Mouse (Mus musculus): ENCODE data around the gene Nemf. TPM values are rescaled to one million over a fixed set of nuclear protein-coding genes. Genes with fewer than 3 reads are reported as not detected.

Gene Nemf
- polyA plus RNA-seq, 1 experiment from 2014 or later = 95.2 TPM

GRCm38 (mm10) chr12:69331187-69331586 is 25.8 kb downstream of the Nemf start:
- Histone ChIP-seq H3K27me3 (ENCODE audit: poor library complexity, severe bottlenecking) (no peaks in the 10 kb centered on the region), H3K36me3 (replicated peaks) (peaks cover 95% of the 10 kb centered on the region), H3K4me1 (no peaks in the 10 kb centered on the region), H3K9me3 (no peaks in the 10 kb centered on the region), H3K4me3 (no peak overlapping the region), H3K27ac (no peak overlapping the region)
- no peak for DNase-seq (ENCODE audit: extremely low spot score, low spot score)
- WGBS = 90% methylated on average over 3 of the region's 3 CpGs

DNA sequence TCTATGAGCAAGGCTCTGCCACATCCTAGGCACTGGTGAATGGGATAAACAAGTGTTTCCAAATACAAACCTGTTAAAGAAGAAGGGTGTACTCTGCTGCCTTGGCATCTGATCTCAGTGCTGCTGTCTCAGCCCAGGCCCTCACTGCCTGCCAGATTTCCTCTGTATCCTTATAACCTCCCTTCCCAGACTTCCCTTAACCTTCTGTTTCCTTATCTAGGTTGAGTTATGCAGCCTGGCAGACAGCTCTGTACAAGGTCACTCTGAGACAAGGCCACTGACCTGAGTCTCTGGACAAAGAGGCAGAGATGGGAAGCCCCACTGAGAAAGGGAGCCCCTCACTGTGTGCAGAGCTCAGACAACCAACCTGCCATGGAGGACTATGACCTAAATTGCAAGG is 38.5 kb downstream of the Nemf start:
- H3K27ac ChIP-seq = no peak overlapping the region
- H3K36me3 ChIP-seq (replicated peaks) = peaks cover 98% of the 10 kb centered on the region
- H3K27me3 ChIP-seq (ENCODE audit: poor library complexity, severe bottlenecking) = no peaks in the 10 kb centered on the region
- no peaks in the 10 kb centered on the region for H3K4me1 ChIP-seq
- no peaks in the 10 kb centered on the region for H3K9me3 ChIP-seq
- no peak for DNase-seq (ENCODE audit: extremely low spot score, low spot score)
- H3K4me3 ChIP-seq = no peak overlapping the region

- no peaks in the 10 kb centered on the region for H3K9me3 ChIP-seq
- no peak for DNase-seq (ENCODE audit: extremely low spot score, low spot score)
- WGBS = over 99% methylated on average over 4 of the region's 4 CpGs
- no peak overlapping the region for H3K4me3 ChIP-seq
- peaks cover 99% of the 10 kb centered on the region for H3K36me3 ChIP-seq (replicated peaks)
- H3K27ac ChIP-seq = no peak overlapping the region
- no peaks in the 10 kb centered on the region for H3K27me3 ChIP-seq (ENCODE audit: poor library complexity, severe bottlenecking)
- H3K4me1 ChIP-seq = no peaks in the 10 kb centered on the region
Measured at GRCm38 (mm10) chr12:69309659-69310058, 47.3 kb downstream of the Nemf start.

GRCm38 (mm10) chr12:69306333-69306732 is 50.6 kb downstream of the Nemf start:
- Histone ChIP-seq H3K36me3 (replicated peaks) (peaks cover 100% of the 10 kb centered on the region), H3K4me3 (no peak overlapping the region), H3K27me3 (ENCODE audit: poor library complexity, severe bottlenecking) (no peaks in the 10 kb centered on the region), H3K4me1 (no peaks in the 10 kb centered on the region), H3K9me3 (no peaks in the 10 kb centered on the region), H3K27ac (no peak overlapping the region)
- WGBS = 94% methylated on average over 7 of the region's 7 CpGs
- DNase-seq (ENCODE audit: extremely low spot score, low spot score) = no peak

DNA sequence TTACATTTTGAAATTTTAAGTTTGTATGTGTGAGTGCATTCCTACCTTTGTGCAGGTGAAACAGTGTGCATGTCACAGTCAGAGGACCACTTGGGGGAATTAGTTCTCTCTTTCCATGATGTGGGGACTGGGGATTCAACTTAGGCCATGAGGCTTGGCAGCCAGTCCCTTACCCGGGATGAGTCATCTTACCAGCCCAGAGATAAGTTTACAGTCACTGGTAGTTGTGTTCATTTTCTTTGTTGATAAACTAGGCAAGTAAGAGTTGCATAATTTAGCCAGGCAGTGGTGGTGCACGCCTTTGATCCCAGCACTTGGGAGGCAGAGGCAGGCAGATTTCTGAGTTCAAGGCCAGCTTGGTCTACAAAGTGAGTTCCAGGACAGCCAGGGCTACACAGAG is 52.9 kb downstream of the Nemf start:
- H3K27me3 ChIP-seq (ENCODE audit: poor library complexity, severe bottlenecking) = no peaks in the 10 kb centered on the region
- no peak overlapping the region for H3K27ac ChIP-seq
- WGBS = 96% methylated on average over 2 of the region's 2 CpGs
- H3K9me3 ChIP-seq = no peaks in the 10 kb centered on the region
- peaks cover 9% of the 10 kb centered on the region for H3K4me1 ChIP-seq
- DNase-seq (ENCODE audit: extremely low spot score, low spot score) = no peak
- H3K36me3 ChIP-seq (replicated peaks) = peaks cover 100% of the 10 kb centered on the region
- no peak overlapping the region for H3K4me3 ChIP-seq

GRCm38 (mm10) chr12:69302171-69302570 is 54.8 kb downstream of the Nemf start:
- no peak overlapping the region for H3K4me3 ChIP-seq
- DNase-seq (ENCODE audit: extremely low spot score, low spot score) = no peak
- no peak overlapping the region for H3K27ac ChIP-seq
- no peaks in the 10 kb centered on the region for H3K9me3 ChIP-seq
- H3K4me1 ChIP-seq = peaks cover 24% of the 10 kb centered on the region
- peaks cover 90% of the 10 kb centered on the region for H3K36me3 ChIP-seq (replicated peaks)
- WGBS = 95% methylated on average over 12 of the region's 12 CpGs
- no peaks in the 10 kb centered on the region for H3K27me3 ChIP-seq (ENCODE audit: poor library complexity, severe bottlenecking)

- Histone ChIP-seq H3K27me3 (ENCODE audit: poor library complexity, severe bottlenecking) (no peaks in the 10 kb centered on the region), H3K36me3 (replicated peaks) (peaks cover 72% of the 10 kb centered on the region), H3K27ac (no peak overlapping the region), H3K4me1 (peaks cover 31% of the 10 kb centered on the region), H3K4me3 (no peak overlapping the region), H3K9me3 (no peaks in the 10 kb centered on the region)
- 77% methylated on average over 2 of the region's 2 CpGs for WGBS
- no peak for DNase-seq (ENCODE audit: extremely low spot score, low spot score)
Measured at GRCm38 (mm10) chr12:69300391-69300790, 56.6 kb downstream of the Nemf start.

- Histone ChIP-seq H3K4me3 (no peak overlapping the region), H3K36me3 (replicated peaks) (peaks cover 67% of the 10 kb centered on the region), H3K27me3 (ENCODE audit: poor library complexity, severe bottlenecking) (no peaks in the 10 kb centered on the region), H3K9me3 (no peaks in the 10 kb centered on the region), H3K27ac (no peak overlapping the region), H3K4me1 (peaks cover 31% of the 10 kb centered on the region)
- DNase-seq (ENCODE audit: extremely low spot score, low spot score) = no peak
- WGBS = 89% methylated on average over 3 of the region's 3 CpGs
Measured at GRCm38 (mm10) chr12:69299831-69300230, 57.1 kb downstream of the Nemf start.

DNA sequence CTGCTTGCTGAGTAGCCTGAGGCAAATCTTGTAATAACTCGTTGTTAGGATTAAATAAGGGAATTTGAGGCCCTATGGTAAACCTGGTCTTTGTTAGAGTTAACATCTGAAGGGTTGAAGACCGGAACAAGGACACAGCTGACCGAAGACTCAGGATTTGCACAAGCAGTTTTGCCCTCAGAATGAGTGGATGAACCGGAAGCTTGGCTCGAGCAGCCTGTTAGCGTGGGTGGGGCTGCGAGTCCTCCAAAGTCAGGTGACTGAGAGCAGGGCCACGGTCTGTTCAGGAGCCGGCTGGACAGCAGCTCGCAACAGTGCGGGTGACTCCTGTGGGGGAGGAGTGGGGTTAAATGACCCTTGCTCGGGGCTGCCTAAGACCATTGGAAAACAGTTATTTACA is 57.7 kb downstream of the Nemf start:
- WGBS = 69% methylated on average over 12 of the region's 12 CpGs
- H3K36me3 ChIP-seq (replicated peaks) = peaks cover 61% of the 10 kb centered on the region
- H3K9me3 ChIP-seq = no peaks in the 10 kb centered on the region

GRCm38 (mm10) chr12:69298281-69298680 is 58.7 kb downstream of the Nemf start:
- H3K4me3 ChIP-seq = peak overlapping the region; percentile 90
- H3K9me3 ChIP-seq = no peaks in the 10 kb centered on the region
- H3K4me1 ChIP-seq = peaks cover 31% of the 10 kb centered on the region
- peaks cover 51% of the 10 kb centered on the region for H3K36me3 ChIP-seq (replicated peaks)
- no peaks in the 10 kb centered on the region for H3K27me3 ChIP-seq (ENCODE audit: poor library complexity, severe bottlenecking)
- no peak for DNase-seq (ENCODE audit: extremely low spot score, low spot score)
- no peak overlapping the region for H3K27ac ChIP-seq
- 96% methylated on average over 4 of the region's 4 CpGs for WGBS

More for the DNA sequence above, 57.7 kb downstream of the Nemf start:
- Histone ChIP-seq H3K4me1 (peaks cover 31% of the 10 kb centered on the region), H3K27me3 (ENCODE audit: poor library complexity, severe bottlenecking) (no peaks in the 10 kb centered on the region), H3K4me3 (peak overlapping the region; percentile 90; the same call in 1 of the 2 replicates), H3K27ac (no peak overlapping the region)
- no peak for DNase-seq (ENCODE audit: extremely low spot score, low spot score)

GRCm38 (mm10) chr12:69297411-69298150 is 59.4 kb downstream of the Nemf start:
- peak overlapping the region; percentile 90 for H3K4me3 ChIP-seq
- DNase-seq (ENCODE audit: extremely low spot score, low spot score) = no peak
- peaks cover 31% of the 10 kb centered on the region for H3K4me1 ChIP-seq
- peak overlapping the region; percentile 98 for H3K27ac ChIP-seq
- H3K36me3 ChIP-seq (replicated peaks) = peaks cover 44% of the 10 kb centered on the region
- no peaks in the 10 kb centered on the region for H3K27me3 ChIP-seq (ENCODE audit: poor library complexity, severe bottlenecking)
- WGBS = 23% methylated on average over 20 of the region's 20 CpGs
- H3K9me3 ChIP-seq = no peaks in the 10 kb centered on the region

DNA sequence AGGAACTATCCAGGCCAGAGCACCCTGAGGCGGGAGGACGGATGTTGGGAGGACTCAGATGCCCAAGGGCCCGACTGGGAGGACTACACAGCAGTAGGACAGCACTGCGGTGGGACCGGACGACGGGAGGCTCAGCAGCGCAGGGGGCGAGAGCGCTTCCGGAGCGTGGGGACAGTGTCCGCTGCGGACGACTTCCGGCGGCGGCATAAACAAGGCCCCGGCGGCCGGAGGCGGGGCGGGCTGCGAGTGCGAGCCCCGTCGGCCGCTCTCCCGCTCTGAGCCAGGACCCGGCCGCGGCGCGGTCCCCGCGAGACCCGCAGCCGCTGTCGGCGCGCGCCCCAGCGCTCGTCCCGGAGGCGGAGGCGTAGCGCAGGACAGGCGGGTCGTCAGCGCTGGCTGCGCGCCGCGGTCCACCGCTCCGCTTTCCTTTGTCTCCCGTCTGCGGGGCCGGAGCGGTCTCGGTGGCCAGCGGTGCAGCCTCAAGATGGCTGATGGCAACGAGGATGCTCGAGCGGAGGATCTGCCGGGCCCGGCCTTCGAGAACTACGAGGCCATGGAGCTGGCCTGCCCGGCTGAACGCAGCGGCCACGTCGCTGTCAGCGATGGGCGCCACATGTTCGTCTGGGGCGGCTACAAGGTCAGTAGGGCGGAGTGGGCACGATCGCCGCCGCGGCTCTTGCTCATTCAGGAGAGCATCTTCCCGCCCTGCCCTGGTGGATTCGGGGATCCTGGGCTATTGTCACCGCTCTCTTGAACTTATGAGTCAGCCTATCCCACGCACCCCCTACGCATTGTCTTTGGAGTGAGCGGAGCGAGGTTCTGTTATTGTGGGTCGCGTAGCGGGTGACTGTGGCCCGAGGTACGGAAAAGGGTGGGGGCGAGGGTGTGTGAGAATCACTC is 60.2 kb downstream of the Nemf start, which contains the start of gene Klhdc2:
Gene Klhdc2, plus strand, starts transcription at position 171 of the 900 bp plus-strand sequence.
- DNase-seq (ENCODE audit: extremely low spot score, low spot score) = peak; percentile 88
- under 1% methylated on average over 98 of the region's 98 CpGs for WGBS
- no peaks in the 10 kb centered on the region for H3K27me3 ChIP-seq (ENCODE audit: poor library complexity, severe bottlenecking)
- peak within 1 kb of the TSS; percentile 98 for H3K27ac ChIP-seq
- H3K4me1 ChIP-seq = peaks cover 31% of the 10 kb centered on the region
- peaks cover 36% of the 10 kb centered on the region for H3K36me3 ChIP-seq (replicated peaks)
- no peaks in the 10 kb centered on the region for H3K9me3 ChIP-seq
- H3K4me3 ChIP-seq = peak within 1 kb of the TSS; percentile 90

DNA sequence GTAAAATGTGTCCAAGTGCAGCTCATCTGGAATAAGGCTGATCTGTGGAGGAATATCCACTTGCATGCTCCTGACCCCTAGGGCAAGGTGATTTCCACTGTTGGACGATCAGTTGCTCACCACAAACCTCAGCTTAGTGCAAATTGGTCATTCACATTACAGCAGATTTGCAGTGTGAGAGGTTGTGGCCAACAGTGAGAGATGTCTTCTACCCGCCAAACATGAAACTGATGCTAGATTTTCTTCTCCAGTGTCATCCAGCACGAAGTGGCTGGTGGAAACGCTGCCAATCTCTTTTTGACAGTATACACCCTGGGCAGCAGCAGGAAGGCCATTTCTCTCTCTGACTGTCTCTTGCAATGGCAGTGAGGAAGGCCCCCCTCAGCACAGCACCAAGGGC is 61.3 kb downstream of the Nemf start:
- Histone ChIP-seq H3K4me3 (peak overlapping the region; percentile 90; the same call in 1 of the 2 replicates), H3K4me1 (peaks cover 31% of the 10 kb centered on the region), H3K9me3 (no peaks in the 10 kb centered on the region), H3K36me3 (replicated peaks) (peaks cover 25% of the 10 kb centered on the region), H3K27ac (peak overlapping the region; percentile 98), H3K27me3 (ENCODE audit: poor library complexity, severe bottlenecking) (no peaks in the 10 kb centered on the region)
- no peak for DNase-seq (ENCODE audit: extremely low spot score, low spot score)
- 88% methylated on average over 4 of the region's 4 CpGs for WGBS

Data from forebrain, embryonic 10.5 days (tissue).